Mouse (Mus musculus) R1 (cell line): ENCODE results near the gene Ntf5.

ENCODE experiments used
- DNase-seq: peaks from one replicate; pipeline ENCODE4 v3.0.0-alpha.2; 2018; ENCODE audit warnings: low read depth, low spot score

Ntf5 gene

GRCm38 (mm10) chr7:45403532-45404261, 9.8 kb upstream of the Ntf5 start:
- peak; percentile 89 for DNase-seq

GRCm38 (mm10) chr7:45405091-45406075, 8.1 kb upstream of the Ntf5 start, which contains the start of gene Kcna7:
Kcna7 (plus strand) TSS chr7:45405653.
- peak; percentile 76 for DNase-seq

- DNase-seq: peak; percentile 37
Observed at GRCm38 (mm10) chr7:45406157-45407156, 7.0 kb upstream of the Ntf5 start.

DNA sequence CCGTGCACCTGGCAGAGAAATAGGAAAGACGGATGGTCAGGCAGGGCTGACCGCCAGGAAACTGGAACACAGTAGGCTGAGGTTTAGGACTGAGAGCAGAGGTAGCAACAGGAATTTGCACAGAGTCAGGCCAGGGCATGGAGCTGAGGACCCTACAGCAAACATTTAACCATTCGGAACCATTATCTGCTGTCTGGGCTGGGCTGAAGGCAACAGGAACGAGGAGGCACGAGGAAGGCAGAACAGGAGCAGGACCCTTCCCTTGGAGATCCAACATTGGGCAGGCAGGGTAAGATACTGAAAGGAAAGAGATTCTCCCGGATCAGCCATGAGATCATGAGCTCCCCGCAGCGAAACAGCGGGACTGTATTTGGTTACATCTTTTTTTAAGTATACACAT, 5.7 kb upstream of the Ntf5 start:
- DNase-seq: no peak

DNA sequence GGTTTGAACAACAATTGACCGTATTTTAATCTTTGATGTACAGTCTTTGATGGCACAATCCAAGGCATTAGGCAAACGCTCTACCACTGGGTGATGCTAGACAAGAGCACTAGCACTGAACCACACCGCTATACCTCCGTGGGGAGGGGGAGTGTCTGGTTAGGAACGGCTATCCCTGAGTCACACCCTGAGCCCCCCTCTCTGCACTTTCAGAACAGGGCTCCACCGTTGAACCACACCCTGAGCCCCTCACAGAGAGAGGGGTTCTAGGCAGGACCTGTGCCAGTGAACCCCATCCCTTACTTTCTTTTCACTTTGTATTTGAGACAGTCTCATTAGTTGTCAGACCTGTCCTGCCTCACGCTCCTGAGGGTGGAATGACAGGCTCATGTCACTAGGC, 5.1 kb upstream of the Ntf5 start:
- DNase-seq: no peak

GRCm38 (mm10) chr7:45408949-45409348, 4.5 kb upstream of the Ntf5 start:
- DNase-seq: no peak

GRCm38 (mm10) chr7:45409497-45410163, 3.9 kb upstream of the Ntf5 start:
- DNase-seq: no peak

DNA sequence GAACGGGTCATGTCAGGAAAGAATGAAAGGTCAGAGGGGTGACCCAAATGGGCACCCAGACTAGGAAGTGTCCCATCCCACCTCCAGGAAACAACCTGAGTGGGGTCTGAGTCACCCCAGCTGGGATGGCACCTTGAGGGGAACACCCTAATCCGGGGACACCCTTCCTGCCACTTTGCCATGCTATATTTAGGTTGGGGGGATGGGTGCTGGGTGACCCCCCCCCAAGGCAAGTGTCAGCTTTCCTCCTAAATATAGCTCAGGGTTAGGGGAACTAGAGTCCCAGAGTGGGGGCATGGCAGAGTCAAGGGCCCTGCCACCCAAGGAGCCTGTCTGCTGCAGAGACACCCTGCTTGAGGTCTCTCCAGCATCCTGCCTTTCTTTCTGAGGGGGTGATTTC, 1.1 kb upstream of the Ntf5 start:
- DNase-seq: no peak

- no peak for DNase-seq
Observed at GRCm38 (mm10) chr7:45413864-45414739, 607 bp downstream of the Ntf5 start.

GRCm38 (mm10) chr7:45414740-45415224, 1.3 kb downstream of the Ntf5 start:
- no peak for DNase-seq

GRCm38 (mm10) chr7:45415636-45416035, 2.1 kb downstream of the Ntf5 start:
- no peak for DNase-seq

DNA sequence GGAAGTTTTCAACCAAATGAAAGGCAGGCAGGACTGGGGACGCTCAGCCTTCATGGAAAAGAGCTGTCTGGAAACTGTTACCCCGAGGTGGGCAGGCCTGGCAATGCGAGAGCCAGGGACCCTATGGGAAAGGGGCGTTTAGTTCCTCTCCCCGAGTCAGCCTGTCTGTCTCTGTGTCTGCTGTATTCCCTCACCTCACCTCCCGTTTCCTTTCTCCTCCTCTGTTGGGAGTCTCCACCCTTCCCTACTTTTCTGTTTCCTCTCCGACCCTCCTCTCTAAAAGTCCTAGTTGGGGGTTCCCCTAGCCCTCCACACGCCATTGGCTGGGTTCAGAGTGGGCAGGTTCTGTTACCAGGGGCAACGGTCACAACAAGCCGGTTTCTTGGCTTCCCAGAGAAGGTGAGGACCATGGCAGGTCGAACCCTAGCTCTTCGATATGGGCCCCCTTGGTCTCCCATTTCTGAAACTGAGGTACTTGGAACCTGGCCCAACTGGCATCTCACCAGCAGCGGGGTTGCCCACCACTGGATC, 4.5 kb downstream of the Ntf5 start:
- DNase-seq: peak; percentile 46

DNA sequence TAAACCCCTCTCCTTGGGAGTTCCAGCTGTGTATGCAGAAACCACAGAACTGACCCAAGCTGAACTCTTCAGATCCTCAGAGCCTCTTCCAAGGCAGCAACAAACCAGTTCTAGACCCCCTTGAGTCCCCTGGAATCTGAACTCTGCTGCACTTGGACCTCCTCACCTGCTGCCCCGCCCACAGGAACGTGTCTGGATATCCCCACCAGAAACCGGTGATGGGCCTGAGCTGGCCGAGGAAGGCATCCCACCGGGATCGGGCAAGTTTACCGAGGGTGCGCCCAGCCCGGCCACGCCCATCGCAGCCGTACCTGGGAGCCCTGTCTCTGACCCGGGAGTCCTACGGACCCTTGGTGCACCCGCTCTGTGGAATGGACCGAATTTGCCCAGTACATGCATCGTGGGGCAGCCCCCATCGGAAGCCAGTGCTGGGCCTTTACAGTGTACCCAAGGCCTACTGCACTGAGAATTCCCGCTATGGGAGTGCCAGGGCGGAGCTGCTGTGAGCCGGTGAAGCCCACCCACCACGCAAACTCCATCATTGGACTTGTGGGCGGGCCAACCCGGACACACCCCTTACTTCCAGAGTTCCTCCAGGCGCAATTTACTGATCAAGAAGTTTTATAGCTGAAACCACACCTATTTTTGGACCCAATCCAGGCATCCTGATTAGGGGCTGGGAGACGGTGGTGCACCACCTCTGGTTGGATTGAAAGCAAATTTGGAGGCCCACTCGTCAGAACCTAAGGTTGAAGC, 6.5 kb downstream of the Ntf5 start:
- DNase-seq: peak; percentile 89

DNA sequence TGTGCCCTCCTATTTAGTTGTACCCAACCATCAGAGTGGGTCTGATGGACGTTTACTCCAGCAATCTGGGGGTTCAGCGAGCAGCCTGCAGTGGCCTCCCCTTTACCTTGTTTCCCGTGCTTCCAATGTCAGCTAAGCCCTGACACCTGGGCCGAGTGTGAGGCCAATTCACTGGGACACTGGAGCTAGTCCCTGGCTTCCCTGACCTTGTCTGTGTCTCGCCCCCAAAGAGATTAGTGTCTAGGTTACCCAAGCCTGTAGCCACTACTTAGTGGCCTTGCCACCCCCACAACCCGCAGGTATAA, 7.1 kb downstream of the Ntf5 start, which contains the start of gene Lhb:
TSS of gene Lhb (plus strand) at position 206 of the 305 bp plus-strand sequence.
- DNase-seq: no peak

GRCm38 (mm10) chr7:45421194-45421593, 7.7 kb downstream of the Ntf5 start:
- no peak for DNase-seq

DNA sequence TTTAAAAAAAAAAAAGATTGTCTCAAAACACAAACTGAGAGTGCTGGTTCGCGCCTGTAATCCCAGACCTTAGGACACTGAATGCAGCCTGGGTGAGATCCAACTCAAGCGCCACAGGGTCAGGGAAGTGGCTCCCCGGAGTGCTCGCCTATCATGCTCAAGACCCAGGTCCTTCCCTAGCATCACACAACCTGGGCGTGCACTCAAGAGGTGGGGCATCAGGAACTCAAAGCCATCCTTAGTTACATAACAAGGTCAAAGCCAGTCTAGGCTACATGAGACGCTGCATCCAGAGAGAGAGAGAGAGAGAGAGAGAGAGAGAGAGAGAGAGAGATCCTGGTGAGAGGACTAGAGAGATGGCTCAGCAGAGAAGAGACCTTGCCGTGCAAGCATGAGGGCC, 13.1 kb downstream of the Ntf5 start:
- no peak for DNase-seq

DNA sequence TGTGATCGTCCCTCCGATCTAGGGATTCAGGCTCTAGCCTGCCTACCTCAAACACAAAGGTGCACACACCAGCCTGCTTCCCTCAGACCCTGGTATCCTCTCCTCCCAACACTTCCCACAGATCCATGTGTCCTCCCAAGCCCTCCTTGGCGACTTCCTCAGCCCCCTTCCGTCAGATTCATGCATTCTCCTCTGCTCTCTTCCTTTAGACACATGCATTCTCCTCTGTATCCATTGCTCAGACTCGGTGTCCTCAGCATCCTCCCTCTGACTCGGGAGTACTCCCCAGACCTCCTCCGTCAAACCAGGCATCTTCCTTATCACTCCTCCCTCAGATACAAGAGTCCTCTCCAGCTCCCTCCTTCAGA, 20.3 kb downstream of the Ntf5 start:
- no peak for DNase-seq

DNA sequence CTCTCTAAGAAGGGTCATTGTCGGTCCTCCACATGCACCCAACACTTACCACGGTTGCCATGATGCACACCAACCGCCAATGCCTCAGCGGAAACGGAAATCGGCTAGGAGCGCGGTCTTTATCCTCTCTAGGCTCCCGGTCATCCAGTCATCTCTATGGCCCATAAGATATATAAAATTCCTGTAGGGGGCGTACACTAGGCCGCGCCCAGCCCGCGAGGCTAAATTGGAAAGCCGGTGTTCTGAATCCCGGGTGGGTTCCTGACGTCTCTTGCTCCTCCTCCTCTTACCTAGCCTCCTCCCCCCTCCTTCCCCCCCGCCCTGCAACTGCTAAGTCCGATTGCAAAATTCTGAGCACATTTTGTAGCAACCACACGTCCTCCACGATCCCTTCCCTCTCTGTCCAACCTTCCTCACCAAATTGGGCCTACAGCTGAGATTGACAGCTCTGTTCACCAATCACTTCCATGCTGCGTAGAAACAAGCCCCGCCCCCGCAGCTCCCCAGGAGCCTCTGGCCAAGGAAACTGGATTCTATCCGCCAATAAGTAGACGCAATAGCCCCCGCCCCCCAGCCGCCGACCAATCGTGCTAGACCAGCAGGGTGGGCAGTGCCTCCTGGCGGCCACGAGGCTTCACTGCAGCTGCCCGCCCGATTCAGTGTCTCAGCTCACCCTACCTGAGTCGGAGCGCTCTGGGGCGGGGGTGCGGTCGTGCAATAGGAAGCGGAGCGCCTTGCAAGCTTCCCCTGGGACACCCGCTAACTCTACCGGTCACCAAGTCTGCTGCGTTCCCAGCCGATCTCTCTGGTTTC, 20.9 kb downstream of the Ntf5 start, which contains the start of gene Gys1:
TSS of gene Gys1 (plus strand) at position 642 of the 813 bp plus-strand sequence.
- DNase-seq: peak; percentile 100
